Mouse (Mus musculus) adrenal gland (tissue): ENCODE results near the gene Calb2.

Experiments
- intact Hi-C: fragments of 180-260 bp; cut with DNase I; formaldehyde crosslinking; loops from one replicate; pipeline ENCODE4 v1.15.1; 2025
- long read RNA-seq, 2 experiments: library from polyadenylated mRNA; unstranded; transcript quantifications; one replicate each; pipeline ENCODE4 v2.0.0; 2020; ENCODE audit warnings: borderline replicate concordance in 1 of 2; ENCODE audit not compliant: insufficient replicate concordance in 1 of 2

Calb2 gene
- long read RNA-seq, experiment 1, result 0 reads
- long read RNA-seq, experiment 2, result 0 reads

DNA sequence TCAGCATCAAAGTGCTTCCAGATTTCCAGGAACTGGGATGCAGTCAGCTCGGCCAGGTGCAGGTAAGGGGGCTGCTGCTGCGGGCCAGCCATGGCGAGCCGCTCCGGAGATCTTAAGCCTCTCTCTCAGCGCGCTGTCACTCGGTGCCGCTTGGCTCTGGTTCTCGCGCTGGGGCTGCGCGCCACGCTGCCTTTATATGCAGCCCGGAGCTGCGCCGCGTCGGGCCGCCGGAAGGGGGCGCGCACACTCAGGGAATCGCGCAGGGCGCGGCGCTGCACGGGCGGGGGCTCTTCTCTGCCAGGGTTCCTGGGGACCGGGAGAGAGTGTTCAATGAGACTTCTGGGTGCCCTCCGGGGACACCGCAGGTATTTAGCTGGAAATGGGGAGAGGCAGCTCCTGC, at the start of gene Calb2:
Gene Calb2 (minus strand): TSS at position 165 of the 400 bp plus-strand sequence.
- intact Hi-C loops, result no loop called here

GRCm38 (mm10) chr8:110217681-110218131, 49.7 kb upstream of the Calb2 start:
- intact Hi-C loops, result no loop called here

DNA sequence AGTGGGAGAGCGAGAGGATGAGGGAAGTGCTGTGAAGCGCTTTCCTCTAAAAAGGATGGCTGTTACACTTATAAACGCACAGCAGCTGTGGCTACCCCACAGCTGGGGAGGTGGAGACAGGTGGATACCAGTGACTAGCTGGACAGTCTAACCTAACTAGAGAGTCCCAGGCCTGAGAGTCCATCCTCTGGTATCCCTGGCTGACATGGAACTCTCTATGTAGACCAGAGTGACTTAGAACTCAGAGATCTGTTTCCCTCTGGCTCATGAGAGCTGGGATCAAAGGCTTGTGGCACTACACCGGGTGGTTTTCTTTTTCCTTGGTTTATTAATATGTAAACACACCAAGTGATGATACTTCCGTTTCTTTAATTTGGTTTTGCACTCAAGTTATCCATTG, 49.2 kb upstream of the Calb2 start:
- intact Hi-C loops, result no loop called here

- intact Hi-C loops, result no loop called here
Measured at GRCm38 (mm10) chr8:110216253-110216652, 48.2 kb upstream of the Calb2 start.

GRCm38 (mm10) chr8:110215365-110215764, 47.4 kb upstream of the Calb2 start, which contains the start of gene Cmtr2:
Gene Cmtr2 (plus strand): TSS chr8:110215665.
- intact Hi-C loops, result no loop called here

GRCm38 (mm10) chr8:110201806-110202205, 33.8 kb upstream of the Calb2 start:
- intact Hi-C loops, result no loop called here

GRCm38 (mm10) chr8:110196678-110197077, 28.7 kb upstream of the Calb2 start:
- intact Hi-C loops, result no loop called here

- intact Hi-C loops, result no loop called here
Measured at GRCm38 (mm10) chr8:110188961-110189750, 21.1 kb upstream of the Calb2 start.

GRCm38 (mm10) chr8:110185538-110185937, 17.5 kb upstream of the Calb2 start:
- intact Hi-C loops, result no loop called here

- intact Hi-C loops, result no loop called here
Measured at GRCm38 (mm10) chr8:110183748-110184147, 15.7 kb upstream of the Calb2 start.

- intact Hi-C loops, result no loop called here
Measured at GRCm38 (mm10) chr8:110182735-110183367, 14.8 kb upstream of the Calb2 start.

DNA sequence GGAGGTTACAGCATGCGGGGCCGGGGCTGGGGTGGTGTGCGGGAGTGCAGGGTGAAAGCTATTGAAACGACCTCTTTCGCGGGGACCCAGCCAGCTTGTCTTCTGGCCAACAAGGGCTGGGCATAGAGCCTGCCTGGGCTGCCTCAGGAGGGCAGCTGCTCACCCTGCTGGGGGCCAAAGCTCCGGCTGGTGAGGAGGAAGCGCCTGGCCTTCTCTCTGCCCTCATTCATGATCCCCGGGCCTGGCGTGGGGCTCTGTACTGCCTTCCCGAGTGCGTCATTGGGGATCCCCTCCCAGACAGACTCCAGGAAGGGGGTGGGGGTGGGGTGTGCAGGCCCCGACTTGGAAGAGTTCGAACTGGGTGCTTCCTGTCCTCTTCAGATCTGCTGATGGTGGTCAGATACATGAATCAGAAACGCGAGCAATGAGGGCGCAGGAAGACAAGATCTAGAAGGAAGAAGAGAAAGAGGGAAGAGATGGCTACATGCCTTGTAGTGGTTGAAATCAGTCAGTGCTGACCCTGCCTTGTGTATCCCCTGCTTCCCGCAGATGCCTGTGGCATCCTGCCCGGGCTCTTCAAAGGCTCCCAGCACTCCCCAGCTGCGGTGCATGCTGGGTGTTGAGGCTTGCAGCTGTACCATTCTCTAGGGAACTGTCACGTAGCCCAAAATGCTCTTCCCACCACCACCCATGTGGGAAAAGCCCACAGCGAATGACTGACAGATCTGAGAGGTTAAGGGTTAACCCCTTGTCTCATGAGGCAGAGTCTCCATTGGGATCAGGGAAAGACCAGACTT, 9.5 kb upstream of the Calb2 start:
- intact Hi-C loops, result no loop called here

GRCm38 (mm10) chr8:110174826-110175225, 6.8 kb upstream of the Calb2 start:
- intact Hi-C loops, result no loop called here

DNA sequence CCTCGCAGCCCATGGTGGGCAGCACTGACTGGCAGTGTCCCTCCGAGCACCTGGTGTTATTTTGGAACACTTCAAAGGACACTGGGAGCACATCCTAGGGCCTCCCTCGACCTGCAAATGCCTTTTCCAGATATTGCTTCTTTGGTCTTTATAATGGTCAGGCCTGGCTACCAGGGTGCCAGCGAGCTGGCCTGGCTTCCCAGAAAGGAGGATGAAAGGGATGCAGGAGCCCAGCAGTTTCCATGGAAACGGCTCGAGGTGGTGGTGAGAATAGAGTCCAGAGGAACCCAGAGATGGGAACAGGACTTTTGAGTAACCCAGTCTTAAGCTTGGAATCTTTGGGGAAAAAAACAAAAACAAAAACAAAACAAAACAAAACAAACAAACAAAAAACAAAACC, 4.2 kb upstream of the Calb2 start:
- intact Hi-C loops, result no loop called here

DNA sequence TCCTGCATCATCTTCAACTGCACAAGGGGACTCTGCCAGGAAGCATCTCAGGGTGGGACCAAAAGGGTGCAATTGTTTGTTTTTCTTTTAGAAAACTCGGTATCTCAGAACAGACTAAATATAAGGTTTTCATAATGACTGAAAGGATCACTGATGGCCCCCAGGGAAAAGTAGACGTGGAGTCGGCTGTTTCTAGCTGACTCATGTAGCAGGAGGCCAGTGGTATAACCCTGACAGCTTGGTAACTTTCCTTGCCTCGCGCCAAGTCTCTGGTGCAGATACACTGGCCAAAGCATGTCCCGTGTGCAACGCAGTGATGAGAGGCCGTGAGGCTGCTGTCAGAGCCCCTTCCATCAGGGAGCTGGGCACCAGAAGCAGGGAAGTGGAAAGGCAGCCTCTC, 1.7 kb downstream of the Calb2 start:
- intact Hi-C loops, result no loop called here

DNA sequence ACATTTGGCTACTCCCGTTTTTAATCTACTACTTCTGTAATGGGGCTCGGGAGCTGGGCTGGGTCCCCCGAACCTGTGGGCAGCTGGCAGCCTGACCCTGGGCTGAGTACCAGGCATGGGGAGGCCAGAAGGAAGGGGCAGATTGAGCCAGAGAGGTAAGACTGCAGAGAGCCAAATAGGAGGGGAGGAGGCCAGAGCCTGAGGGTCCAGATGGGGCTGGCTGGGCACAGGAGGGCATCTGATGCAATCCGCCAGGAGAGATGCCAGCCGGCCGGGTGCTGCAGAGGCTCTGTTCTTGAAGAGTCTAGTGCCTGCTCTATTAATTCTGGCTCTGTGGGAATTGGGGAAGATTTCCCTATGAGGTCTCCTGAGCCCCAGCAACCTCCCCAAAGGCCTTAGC, 6.0 kb downstream of the Calb2 start:
- intact Hi-C loops, result no loop called here

DNA sequence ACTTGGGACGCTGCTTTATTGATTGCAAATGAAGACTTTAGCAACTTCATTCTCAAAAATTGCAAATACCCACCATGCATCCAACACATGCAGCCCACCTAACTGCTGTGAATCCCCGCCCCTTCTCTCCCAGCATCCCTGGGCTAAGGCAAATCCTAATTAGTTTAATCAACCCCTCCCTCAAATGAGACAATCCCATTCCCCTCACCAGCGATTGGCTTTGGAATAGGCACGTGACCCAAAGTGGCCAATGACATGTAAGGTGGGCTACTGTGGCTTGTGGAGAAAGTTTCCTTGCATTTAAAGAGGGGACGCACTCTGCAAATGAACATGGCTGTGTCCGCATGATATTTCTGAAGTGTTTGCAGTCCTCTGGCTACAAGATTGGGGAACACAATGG, 15.1 kb downstream of the Calb2 start:
- intact Hi-C loops, result no loop called here

GRCm38 (mm10) chr8:110145538-110145937, 22.5 kb downstream of the Calb2 start:
- intact Hi-C loops, result loop anchor here (5.0 kb wide), 1 partner anchor 332 kb away; no protein-coding TSS in a partner anchor

DNA sequence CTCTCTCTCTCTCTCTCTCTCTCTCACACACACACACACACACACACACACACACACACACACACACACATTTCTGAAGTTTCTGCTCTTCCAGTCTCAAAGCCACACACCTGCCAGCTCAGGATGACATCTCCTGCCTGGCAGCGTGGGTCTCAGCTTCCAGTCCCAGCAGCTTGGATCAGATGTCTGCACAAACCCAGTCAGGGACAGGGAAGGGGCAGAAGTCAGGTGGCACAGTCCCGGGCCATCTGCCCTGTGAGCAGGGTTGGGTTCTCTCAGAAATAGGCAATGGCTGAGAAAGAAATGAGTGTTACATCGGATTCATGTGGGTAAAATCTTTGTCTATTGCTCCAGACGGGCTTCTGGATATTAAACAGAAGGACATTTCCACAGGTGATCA, 27.2 kb downstream of the Calb2 start:
- intact Hi-C loops, result no loop called here

DNA sequence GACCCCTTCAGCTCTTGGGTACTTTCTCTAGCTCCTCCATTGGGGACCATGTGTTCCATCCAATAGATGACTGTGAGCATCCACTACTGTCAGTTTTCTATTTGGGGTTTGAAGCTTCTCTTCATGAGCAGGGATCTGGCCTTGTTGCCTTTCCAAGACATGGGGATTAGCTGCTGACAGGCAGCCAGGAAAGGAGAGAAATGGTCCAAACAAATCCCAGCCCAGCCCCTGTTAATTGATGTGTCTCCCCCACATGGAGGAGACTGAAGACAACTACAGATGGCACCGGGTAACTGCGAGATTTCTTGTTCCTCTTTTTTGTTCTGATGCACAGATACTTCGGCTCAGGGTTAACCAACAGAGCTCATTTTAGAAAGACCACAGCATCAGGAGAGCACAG, 27.9 kb downstream of the Calb2 start:
- intact Hi-C loops, result no loop called here

- intact Hi-C loops, result loop anchor here (10.0 kb wide), 1 partner anchor 469 kb away; no protein-coding TSS in a partner anchor
Measured at GRCm38 (mm10) chr8:110135515-110135914, 32.5 kb downstream of the Calb2 start.

DNA sequence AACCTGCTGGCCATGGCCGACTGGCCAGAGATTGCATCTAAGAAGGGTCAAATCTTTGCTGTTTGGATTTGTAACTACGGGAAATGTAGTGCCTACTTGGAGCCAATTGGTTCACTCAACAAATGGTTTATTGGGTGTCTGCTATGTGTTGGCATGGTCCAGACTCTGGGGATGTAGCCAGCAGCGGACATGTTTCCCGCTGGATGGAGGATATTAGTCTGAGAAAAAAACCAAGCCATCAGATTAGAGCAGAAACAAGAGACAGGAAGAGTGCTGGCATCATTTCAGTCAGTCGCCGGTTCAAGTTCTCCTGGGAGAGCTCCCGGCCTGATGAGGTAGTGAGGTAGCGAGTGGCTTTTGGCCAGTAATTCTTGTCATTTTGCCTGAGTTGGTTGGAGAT, 33.8 kb downstream of the Calb2 start:
- intact Hi-C loops, result loop anchor here (5.0 to 10.0 kb wide), 2 partner anchors 343 to 471 kb away; no protein-coding TSS in a partner anchor
